Mouse (Mus musculus) G1E (cell line): ENCODE measurements at regions not wholly inside any gene's neighbourhood (a gene's known extent, or its start where the extent isn't known, plus 50 kb on each side); places are given as distances from the start of the nearest gene placed in this dataset.

Source experiments
- ATAC-seq: 2 replicates; pipeline ENCODE4 v1.8.0; 2016; ENCODE audit warnings: mild to moderate bottlenecking; ENCODE audit not compliant: insufficient number of reproducible peaks, poor library complexity, low FRiP score, severe bottlenecking; ENCODE audit errors: extremely low read depth
- DNase-seq: peaks from one replicate; pipeline ENCODE4 v3.0.0; 2012; ENCODE audit warnings: low spot score
- H3K27me3 ChIP-seq: 2 replicates; pipeline ENCODE4 v1.6.1; 2012; ENCODE audit warnings: mild to moderate bottlenecking, low read length, inconsistent platforms; ENCODE audit not compliant: insufficient read depth
- H3K36me3 ChIP-seq: replicated peaks from 2 replicates; pipeline ENCODE3; 2012; ENCODE audit warnings: mild to moderate bottlenecking, inconsistent platforms
- H3K4me1 ChIP-seq: 2 replicates; pipeline ENCODE4 v1.6.1; 2012; ENCODE audit warnings: low read depth, low read length, inconsistent platforms, mixed read lengths; ENCODE audit not compliant: insufficient read depth
- H3K4me3 ChIP-seq: 2 replicates; pipeline ENCODE4 v1.5.1; 2012; ENCODE audit warnings: low read depth, mild to moderate bottlenecking, inconsistent platforms, low read length, moderate library complexity, mixed read lengths
- H3K9me3 ChIP-seq: replicated peaks from 2 replicates; pipeline ENCODE4 v1.6.1; 2012; ENCODE audit warnings: inconsistent platforms
- GATA2 ChIP-seq: IDR thresholded peaks from 2 replicates; pipeline ENCODE4 v1.6.1; 2012; ENCODE audit warnings: low read depth, low read length, inconsistent platforms, borderline replicate concordance

DNA sequence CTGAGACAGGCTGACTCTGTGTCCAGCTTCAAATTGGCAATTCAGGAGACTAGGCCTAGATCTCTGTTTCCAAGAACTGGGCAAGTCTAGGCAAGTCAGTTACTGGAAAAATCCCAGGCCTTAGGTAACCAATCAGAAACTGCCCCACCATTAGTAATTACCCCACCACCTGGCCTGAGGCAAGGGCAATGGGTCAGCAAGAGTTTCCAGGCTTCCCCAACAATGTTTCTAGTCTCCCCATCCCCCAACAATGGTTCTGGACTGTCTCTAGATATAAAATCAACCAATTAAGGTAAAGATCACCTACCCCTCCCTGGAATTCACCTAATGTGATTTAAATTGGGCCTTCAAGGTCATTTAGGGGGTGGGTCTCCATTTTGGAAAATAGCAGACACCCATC lies 734.0 kb downstream of the Rps29 start:
- ATAC-seq, result no peak
- TF ChIP-seq GATA2, result no peak
- DNase-seq, result no peak
- Histone ChIP-seq H3K4me3 (no peak overlapping the region), H3K27me3 (no peaks in the 10 kb centered on the region), H3K36me3 (no peaks in the 10 kb centered on the region), H3K9me3 (peaks cover 6% of the 10 kb centered on the region; the same call in 1 of the 2 replicates), H3K4me1 (no peaks in the 10 kb centered on the region)
